Mouse (Mus musculus) c-Kit-positive CD71-positive TER-119-negative erythroid progenitor cells, embryonic 14.5 days (primary cell): ENCODE results near the gene Elp1.

Experiments
- DNase-seq: peaks from one replicate; pipeline ENCODE4 v3.0.0-alpha.2; 2013; ENCODE audit warnings: low read depth

The Elp1 gene

DNA sequence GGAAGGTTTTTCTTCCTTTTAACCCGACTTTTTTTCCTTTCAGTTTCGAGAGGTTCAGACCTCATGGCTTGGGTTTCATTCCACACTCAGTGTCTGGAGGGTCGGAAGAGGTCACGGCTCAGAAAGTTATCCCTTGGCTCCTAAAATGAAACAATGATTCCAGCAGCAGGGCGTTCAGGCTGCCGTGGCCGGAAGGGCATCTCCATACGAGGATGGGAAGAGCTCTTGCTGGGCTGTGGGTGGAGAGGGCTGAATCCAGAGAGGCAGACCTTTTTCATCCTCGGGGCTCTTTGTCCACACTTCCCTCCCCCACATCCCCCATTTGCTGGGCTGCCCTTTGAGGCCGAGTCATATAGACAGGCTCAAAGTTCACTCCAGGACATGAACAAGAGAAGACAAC is 99.9 kb downstream of the Elp1 start:
- no peak for DNase-seq
